Comparison of ENCODE assay signal across 10 mouse cellular contexts in genomic region chr10:58233054-58233739, GRCm38 (mm10). TPM values are rescaled to one million over a fixed set of nuclear protein-coding genes. Genes with fewer than 3 reads are reported as not detected.
DNase-seq lines count a peak whose midpoint lies in the region; ATAC-seq and TF ChIP-seq lines count a peak whose summit lies in the region.
"Not testable (repeated sequence)": the region's sequence is repeated elsewhere in the genome, so short reads cannot be mapped to it uniquely, and the experiment has no call there.
"Had no signal": no experiment of that assay in that cellular context is flagged by ENCODE, and none has a peak within 500 bp of the region (broad histone marks: within the 10 kb centered on the region; RNA-seq: fewer than 3 reads in every experiment).

No protein-coding gene starts in this region.

- not testable (repeated sequence) for TF ChIP-seq EP300 in stomach, postnatal 0 days (optimal IDR thresholded peaks at IDR 0.05)

- not testable (repeated sequence) for H3K4me3 ChIP-seq in embryonic facial prominence, embryonic 12.5 days; heart, embryonic 15.5 days; intestine, embryonic 14.5 days (ENCODE audit: low read depth, low read length); limb, embryonic 12.5 days (replicated peaks); lung, embryonic 15.5 days; midbrain, embryonic 16.5 days (ENCODE audit: low read depth, low read length); stomach, postnatal 0 days (ENCODE audit: low read depth, low read length)

- 72% methylated on average over 10 of the region's 10 CpGs for WGBS in embryonic facial prominence, embryonic 12.5 days
- 62% methylated on average over 10 of the region's 10 CpGs for WGBS in heart, embryonic 15.5 days
- 79% methylated on average over 9 of the region's 10 CpGs for WGBS in intestine, embryonic 14.5 days
- 81% methylated on average over 10 of the region's 10 CpGs for WGBS in limb, embryonic 12.5 days
- WGBS in lung, embryonic 15.5 days = 75% methylated on average over 10 of the region's 10 CpGs
- WGBS in midbrain, embryonic 16.5 days = 78% methylated on average over 9 of the region's 10 CpGs
- WGBS in stomach, postnatal 0 days = 74% methylated on average over 9 of the region's 10 CpGs

- not testable (repeated sequence) for H3K9ac ChIP-seq in embryonic facial prominence, embryonic 12.5 days; heart, embryonic 15.5 days; intestine, embryonic 14.5 days (ENCODE audit: low read length); limb, embryonic 12.5 days (replicated peaks); lung, embryonic 15.5 days; midbrain, embryonic 16.5 days (ENCODE audit: low read depth, low read length); stomach, postnatal 0 days (ENCODE audit: low read length)

- peak; percentile 6 for ATAC-seq in embryonic facial prominence, embryonic 12.5 days (ENCODE audit: insufficient number of reproducible peaks, insufficient read depth, low FRiP score, low TSS enrichment)
- peak; percentile 15; the same call in 1 of the 2 replicates for ATAC-seq in frontal cortex, adult (ENCODE audit: low TSS enrichment)
- peak; percentile 32 for ATAC-seq in heart, embryonic 15.5 days (replicated peaks; ENCODE audit: insufficient number of reproducible peaks, insufficient read depth, low FRiP score, low read depth)
- peak; percentile 45 for ATAC-seq in intestine, embryonic 14.5 days (replicated peaks; ENCODE audit: low FRiP score, low TSS enrichment, low read depth)
- ATAC-seq in limb, embryonic 12.5 days (ENCODE audit: insufficient number of reproducible peaks, insufficient read depth, low FRiP score, low TSS enrichment, low read depth) = peak; percentile 43
- ATAC-seq in lung, embryonic 15.5 days (ENCODE audit: borderline replicate concordance, extremely low read depth, low FRiP score, low TSS enrichment) = peak; percentile 20
- peak; percentile 61 for ATAC-seq in midbrain, embryonic 16.5 days
- peak; percentile 54 for ATAC-seq in stomach, postnatal 0 days (ENCODE audit: low FRiP score, low TSS enrichment)

- not testable (repeated sequence) for H3K4me1 ChIP-seq in embryonic facial prominence, embryonic 12.5 days; heart, embryonic 15.5 days (replicated peaks); intestine, embryonic 14.5 days (replicated peaks; ENCODE audit: control insufficient read depth, insufficient read depth, low read length); limb, embryonic 12.5 days (replicated peaks); lung, embryonic 15.5 days; midbrain, embryonic 16.5 days (ENCODE audit: control insufficient read depth, insufficient read depth, low read length); stomach, postnatal 0 days (replicated peaks; ENCODE audit: control insufficient read depth, insufficient read depth)

- H3K36me3 ChIP-seq in embryonic facial prominence, embryonic 12.5 days; heart, embryonic 15.5 days; intestine, embryonic 14.5 days (ENCODE audit: control insufficient read depth, insufficient read depth, low read length); limb, embryonic 12.5 days; lung, embryonic 15.5 days; midbrain, embryonic 16.5 days (ENCODE audit: control insufficient read depth, insufficient read depth, low read length); stomach, postnatal 0 days (ENCODE audit: control insufficient read depth, insufficient read depth, low read length): not testable (repeated sequence)

- TF ChIP-seq CTCF in stomach, postnatal 0 days (IDR thresholded peaks at IDR 0.05; ENCODE audit: low read depth) = not testable (repeated sequence)

- H3K4me2 ChIP-seq in embryonic facial prominence, embryonic 12.5 days (replicated peaks); heart, embryonic 15.5 days; intestine, embryonic 14.5 days (ENCODE audit: low read length); limb, embryonic 12.5 days; lung, embryonic 15.5 days; midbrain, embryonic 16.5 days (ENCODE audit: low read length); stomach, postnatal 0 days (replicated peaks; ENCODE audit: low read depth): not testable (repeated sequence)

- H3K27me3 ChIP-seq in embryonic facial prominence, embryonic 12.5 days; heart, embryonic 15.5 days; intestine, embryonic 14.5 days (replicated peaks; ENCODE audit: control insufficient read depth, insufficient read depth, low read length); limb, embryonic 12.5 days; lung, embryonic 15.5 days; midbrain, embryonic 16.5 days (ENCODE audit: control insufficient read depth, insufficient read depth, low read depth, low read length); stomach, postnatal 0 days (ENCODE audit: control insufficient read depth, insufficient read depth, low read length): not testable (repeated sequence)

- not testable (repeated sequence) for DNase-seq in intestine, embryonic 14.5 days (ENCODE audit: low spot score); stomach, postnatal 0 days (ENCODE audit: low spot score)

- peaks cover 19% of the 10 kb centered on the region for H3K9me3 ChIP-seq in embryonic facial prominence, embryonic 12.5 days
- peaks cover 14% of the 10 kb centered on the region for H3K9me3 ChIP-seq in heart, embryonic 15.5 days (replicated peaks)
- peaks cover 13% of the 10 kb centered on the region for H3K9me3 ChIP-seq in intestine, embryonic 14.5 days (ENCODE audit: control insufficient read depth, low read length)
- peaks cover 34% of the 10 kb centered on the region for H3K9me3 ChIP-seq in limb, embryonic 12.5 days
- H3K9me3 ChIP-seq in lung, embryonic 15.5 days = peaks cover 18% of the 10 kb centered on the region; the same call in 1 of the 2 replicates
- H3K9me3 ChIP-seq in midbrain, embryonic 16.5 days (replicated peaks; ENCODE audit: control insufficient read depth, low read length, poor library complexity, severe bottlenecking) = not testable (repeated sequence)
- H3K9me3 ChIP-seq in stomach, postnatal 0 days (ENCODE audit: control insufficient read depth, low read length) = peaks cover 12% of the 10 kb centered on the region

- not testable (repeated sequence) for H3K27ac ChIP-seq in embryonic facial prominence, embryonic 12.5 days; heart, embryonic 15.5 days; intestine, embryonic 14.5 days (ENCODE audit: low read depth); limb, embryonic 12.5 days; lung, embryonic 15.5 days; midbrain, embryonic 16.5 days (ENCODE audit: low read length); stomach, postnatal 0 days (replicated peaks)

RNA-seq across cellular contexts. Expression of gene Duxf3, which starts 0.7 kb away (rescaled TPM):
- polyA plus RNA-seq in embryonic facial prominence, embryonic 12.5 days (2016; fragmentation: Nextera tagmentation; extraction: Ambion mirVana) = not detected in 2 replicates
- polyA plus RNA-seq in heart, embryonic 15.5 days (2015; fragmentation: Nextera tagmentation; extraction: Ambion mirVana) = not detected in 2 replicates
- not detected in 2 replicates for polyA plus RNA-seq in intestine, embryonic 14.5 days (2014; fragmentation: Nextera tagmentation; extraction: Ambion mirVana)
- not detected in 2 replicates for polyA plus RNA-seq in limb, embryonic 12.5 days (2016; fragmentation: Nextera tagmentation; extraction: Ambion mirVana)
- not detected in 2 replicates for polyA plus RNA-seq in lung, embryonic 15.5 days (2015; fragmentation: Nextera tagmentation; extraction: Ambion mirVana)
- not detected in 2 replicates for polyA plus RNA-seq in midbrain, embryonic 16.5 days (2015; fragmentation: Nextera tagmentation; extraction: Ambion mirVana)
- 0.67 TPM in 1 of 2 replicates, not detected in the other for polyA plus RNA-seq in stomach, postnatal 0 days (2015; fragmentation: Nextera tagmentation; extraction: Ambion mirVana)
- polyA plus RNA-seq: adrenal gland, adult 2 months; forebrain, embryonic 10.5 days had no signal

RNA-seq across cellular contexts. Expression of gene Gm4981, which starts 3.3 kb away (rescaled TPM):
- polyA plus RNA-seq in embryonic facial prominence, embryonic 12.5 days (2016; fragmentation: Nextera tagmentation; extraction: Ambion mirVana) = not detected in 2 replicates
- polyA plus RNA-seq in heart, embryonic 15.5 days (2015; fragmentation: Nextera tagmentation; extraction: Ambion mirVana) = not detected in 2 replicates
- polyA plus RNA-seq in intestine, embryonic 14.5 days (2014; fragmentation: Nextera tagmentation; extraction: Ambion mirVana) = not detected in 2 replicates
- not detected in 2 replicates for polyA plus RNA-seq in limb, embryonic 12.5 days (2016; fragmentation: Nextera tagmentation; extraction: Ambion mirVana)
- polyA plus RNA-seq in lung, embryonic 15.5 days (2015; fragmentation: Nextera tagmentation; extraction: Ambion mirVana) = not detected in 2 replicates
- not detected in 2 replicates for polyA plus RNA-seq in midbrain, embryonic 16.5 days (2015; fragmentation: Nextera tagmentation; extraction: Ambion mirVana)
- polyA plus RNA-seq in stomach, postnatal 0 days (2015; fragmentation: Nextera tagmentation; extraction: Ambion mirVana) = not detected in 2 replicates
- polyA plus RNA-seq: adrenal gland, adult 2 months; forebrain, embryonic 10.5 days had no signal

RNA-seq across cellular contexts. Expression of gene AW822073, which starts 8.5 kb away (rescaled TPM):
- not detected in 2 replicates for polyA plus RNA-seq in embryonic facial prominence, embryonic 12.5 days (2016; fragmentation: Nextera tagmentation; extraction: Ambion mirVana)
- polyA plus RNA-seq in heart, embryonic 15.5 days (2015; fragmentation: Nextera tagmentation; extraction: Ambion mirVana) = not detected in 2 replicates
- not detected in 2 replicates for polyA plus RNA-seq in intestine, embryonic 14.5 days (2014; fragmentation: Nextera tagmentation; extraction: Ambion mirVana)
- not detected in 2 replicates for polyA plus RNA-seq in limb, embryonic 12.5 days (2016; fragmentation: Nextera tagmentation; extraction: Ambion mirVana)
- polyA plus RNA-seq in lung, embryonic 15.5 days (2015; fragmentation: Nextera tagmentation; extraction: Ambion mirVana) = not detected in 2 replicates
- not detected in 2 replicates for polyA plus RNA-seq in midbrain, embryonic 16.5 days (2015; fragmentation: Nextera tagmentation; extraction: Ambion mirVana)
- 0.34 TPM in 1 of 2 replicates, not detected in the other for polyA plus RNA-seq in stomach, postnatal 0 days (2015; fragmentation: Nextera tagmentation; extraction: Ambion mirVana)
- polyA plus RNA-seq: adrenal gland, adult 2 months; forebrain, embryonic 10.5 days had no signal

RNA-seq across cellular contexts. Expression of gene Gcc2, which starts 22.1 kb away (rescaled TPM):
- 64.5 and 64.6 TPM in 2 replicates for polyA plus RNA-seq in embryonic facial prominence, embryonic 12.5 days (2016; fragmentation: Nextera tagmentation; extraction: Ambion mirVana)
- polyA plus RNA-seq in heart, embryonic 15.5 days (2015; fragmentation: Nextera tagmentation; extraction: Ambion mirVana) = 36.4 and 46.3 TPM in 2 replicates
- 59.0 and 65.5 TPM in 2 replicates for polyA plus RNA-seq in intestine, embryonic 14.5 days (2014; fragmentation: Nextera tagmentation; extraction: Ambion mirVana)
- polyA plus RNA-seq in limb, embryonic 12.5 days (2016; fragmentation: Nextera tagmentation; extraction: Ambion mirVana) = 62.5 and 71.3 TPM in 2 replicates
- 88.6 and 89.3 TPM in 2 replicates for polyA plus RNA-seq in lung, embryonic 15.5 days (2015; fragmentation: Nextera tagmentation; extraction: Ambion mirVana)
- polyA plus RNA-seq in midbrain, embryonic 16.5 days (2015; fragmentation: Nextera tagmentation; extraction: Ambion mirVana) = 79.5 and 90.5 TPM in 2 replicates
- polyA plus RNA-seq in stomach, postnatal 0 days (2015; fragmentation: Nextera tagmentation; extraction: Ambion mirVana) = 49.7 and 65.7 TPM in 2 replicates

Comparison
In these comparisons a context has a peak if more than half of its experiments do, and no peak if none do; other contexts are left out.
1. ATAC-seq: peak in every context shown above with its lines; median percentile 61 in midbrain, embryonic 16.5 days; 54 in stomach, postnatal 0 days; 45 in intestine, embryonic 14.5 days; 43 in limb, embryonic 12.5 days; 32 in heart, embryonic 15.5 days; 20 in lung, embryonic 15.5 days; 15 in frontal cortex, adult; 6 in embryonic facial prominence, embryonic 12.5 days.